9 mouse cellular contexts compared by ENCODE assay signal in genomic region chr9:41736881-41737280, GRCm38 (mm10).
DNase-seq lines count a peak whose midpoint lies in the region; ATAC-seq lines count a peak whose summit lies in the region.
"Had no signal": no experiment of that assay in that cellular context is flagged by ENCODE, and none has a peak within 500 bp of the region (broad histone marks: within the 10 kb centered on the region; RNA-seq: fewer than 3 reads in every experiment).

No protein-coding gene starts in this region.

- H3K4me3 ChIP-seq in heart, embryonic 10.5 days = peak overlapping the region; percentile 54
- H3K4me3 ChIP-seq in limb, embryonic 13.5 days = peak overlapping the region; percentile 44; the same call in 1 of the 2 replicates

- peaks cover 13% of the 10 kb centered on the region for H3K4me1 ChIP-seq in heart, embryonic 10.5 days
- H3K4me1 ChIP-seq in limb, embryonic 13.5 days = peaks cover 21% of the 10 kb centered on the region

- no peak for DNase-seq in heart, embryonic 10.5 days (ENCODE audit: low spot score)
- DNase-seq in heart, adult 8-10 months (ENCODE audit: low spot score) = no peak
- DNase-seq in right cerebral cortex, postnatal 4 days = peak; percentile 6
- DNase-seq in right cerebral cortex, postnatal 25 days = no peak
- DNase-seq in cerebellum, adult 18-20 months = no peak
- DNase-seq in thymus, postnatal 36 days = no peak
- no peak for DNase-seq in urinary bladder, adult 18-20 months (ENCODE audit: low spot score in 2 of 2)
- DNase-seq: layer of hippocampus, adult 9-11 months had no signal

- H3K27me3 ChIP-seq in heart, embryonic 10.5 days (ENCODE audit: insufficient read depth, poor library complexity, severe bottlenecking) = no peaks in the 10 kb centered on the region
- H3K27me3 ChIP-seq in limb, embryonic 13.5 days = no peaks in the 10 kb centered on the region

- WGBS in heart, embryonic 10.5 days = 40% methylated on average over 6 of the region's 6 CpGs
- 26% methylated on average over 6 of the region's 6 CpGs for WGBS in limb, embryonic 13.5 days

- peak overlapping the region; percentile 90 for H3K27ac ChIP-seq in heart, embryonic 10.5 days
- H3K27ac ChIP-seq in limb, embryonic 13.5 days = peak overlapping the region; percentile 94

- peak overlapping the region; percentile 78 for H3K4me2 ChIP-seq in limb, embryonic 13.5 days (replicated peaks)

- H3K9me3 ChIP-seq in heart, embryonic 10.5 days = no peaks in the 10 kb centered on the region
- H3K9me3 ChIP-seq in limb, embryonic 13.5 days = no peaks in the 10 kb centered on the region

- no peak overlapping the region for H3K9ac ChIP-seq in limb, embryonic 13.5 days

- no peaks in the 10 kb centered on the region for H3K36me3 ChIP-seq in heart, embryonic 10.5 days
- H3K36me3 ChIP-seq in limb, embryonic 13.5 days = no peaks in the 10 kb centered on the region

- ATAC-seq in limb, embryonic 13.5 days (ENCODE audit: low FRiP score, low read depth) = no peak
